Mouse (Mus musculus) liver, embryonic 12.5 days (tissue): ENCODE measurements around the gene Arhgef39. TPM values are rescaled to one million over a fixed set of nuclear protein-coding genes. Genes with fewer than 3 reads are reported as not detected.
A peak's percentile ranks its signal among the peaks of the same experiment; 100 is the strongest.

ENCODE experiments used
- ATAC-seq: fragments of 200-750 bp; cut with Nextera tagmentation; 2 replicates; pipeline ENCODE4 v1.8.0; 2017; ENCODE audit warnings: moderate number of reproducible peaks, mild to moderate bottlenecking, moderate library complexity
- H3K27ac ChIP-seq: fragments of 300-500 bp; sonication (generic); 2 replicates; pipeline ENCODE4 v1.5.1; 2016; ENCODE audit warnings: mild to moderate bottlenecking
- H3K27me3 ChIP-seq: fragments of 300-500 bp; sonication (generic); replicated peaks from 2 replicates; pipeline ENCODE4 v1.6.1; 2016; ENCODE audit warnings: mild to moderate bottlenecking, moderate library complexity
- H3K36me3 ChIP-seq: fragments of 300-500 bp; sonication (generic); 2 replicates; pipeline ENCODE4 v1.6.1; 2016; ENCODE audit warnings: mild to moderate bottlenecking, moderate library complexity
- H3K4me1 ChIP-seq: fragments of 300-500 bp; sonication (generic); 2 replicates; pipeline ENCODE4 v1.6.1; 2016
- H3K4me2 ChIP-seq: fragments of 300-500 bp; sonication (generic); 2 replicates; pipeline ENCODE4 v1.6.1; 2016; ENCODE audit warnings: mild to moderate bottlenecking, moderate library complexity
- H3K4me3 ChIP-seq: fragments of 300-500 bp; sonication (generic); 2 replicates; pipeline ENCODE4 v1.5.1; 2016; ENCODE audit warnings: mild to moderate bottlenecking, moderate library complexity
- H3K9ac ChIP-seq: fragments of 300-500 bp; sonication (generic); 2 replicates; pipeline ENCODE4 v1.6.1; 2016; ENCODE audit warnings: mild to moderate bottlenecking, moderate library complexity
- H3K9me3 ChIP-seq: fragments of 300-500 bp; sonication (generic); replicated peaks from 2 replicates; pipeline ENCODE4 v1.6.1; 2016; ENCODE audit warnings: mild to moderate bottlenecking, moderate library complexity
- WGBS: fragments of 180-500 bp; shearing (Covaris S2); methylation state at CpG from one replicate; pipeline ENCODE4 v1.1.7; 2016; ENCODE audit not compliant: insufficient replicate concordance; 5-methylcytosine and 5-hydroxymethylcytosine counted together
- polyA plus RNA-seq: library from polyadenylated mRNA; unstranded; fragments of >200 nt; fragmentation: Nextera tagmentation; extraction: Ambion mirVana; gene quantifications from 2 replicates; pipeline ENCODE4 v1.2.1, GENCODE M21; 2016

The Arhgef39 gene
- polyA plus RNA-seq, 1 experiment from 2014 or later, result 35.8 TPM

GRCm38 (mm10) chr4:43506074-43506473, 6.6 kb upstream of the Arhgef39 start:
- WGBS, result 74% methylated on average over 8 of the region's 8 CpGs
- Histone ChIP-seq H3K9ac (no peak overlapping the region), H3K9me3 (no peaks in the 10 kb centered on the region), H3K4me1 (peaks cover 39% of the 10 kb centered on the region), H3K36me3 (no peaks in the 10 kb centered on the region), H3K4me3 (no peak overlapping the region), H3K4me2 (no peak overlapping the region), H3K27me3 (peaks cover 9% of the 10 kb centered on the region; the same call in 1 of the 2 replicates), H3K27ac (no peak overlapping the region)
- ATAC-seq, result no peak

- H3K27ac ChIP-seq, result no peak overlapping the region
- H3K27me3 ChIP-seq, result peaks cover 6% of the 10 kb centered on the region; the same call in 1 of the 2 replicates
- H3K4me2 ChIP-seq, result no peak overlapping the region
- H3K9ac ChIP-seq, result no peak overlapping the region
- no peak overlapping the region for H3K4me3 ChIP-seq
- ATAC-seq, result no peak
- 21% methylated on average over 4 of the region's 4 CpGs for WGBS
- H3K4me1 ChIP-seq, result peaks cover 44% of the 10 kb centered on the region
- H3K36me3 ChIP-seq, result no peaks in the 10 kb centered on the region
- H3K9me3 ChIP-seq, result no peaks in the 10 kb centered on the region
Measured at GRCm38 (mm10) chr4:43504269-43504668, 4.8 kb upstream of the Arhgef39 start.

- Histone ChIP-seq H3K4me1 (peaks cover 42% of the 10 kb centered on the region), H3K9ac (no peak overlapping the region), H3K4me2 (no peak overlapping the region), H3K27me3 (peaks cover 6% of the 10 kb centered on the region; the same call in 1 of the 2 replicates), H3K4me3 (no peak overlapping the region), H3K9me3 (no peaks in the 10 kb centered on the region), H3K27ac (no peak overlapping the region), H3K36me3 (no peaks in the 10 kb centered on the region)
- no peak for ATAC-seq
- 68% methylated on average over 6 of the region's 6 CpGs for WGBS
Measured at GRCm38 (mm10) chr4:43503506-43503905, 4.0 kb upstream of the Arhgef39 start.

GRCm38 (mm10) chr4:43503041-43503440, 3.5 kb upstream of the Arhgef39 start:
- H3K4me1 ChIP-seq, result peaks cover 42% of the 10 kb centered on the region
- H3K4me3 ChIP-seq, result no peak overlapping the region
- H3K27ac ChIP-seq, result no peak overlapping the region
- ATAC-seq, result no peak
- H3K27me3 ChIP-seq, result peaks cover 6% of the 10 kb centered on the region; the same call in 1 of the 2 replicates
- peaks cover 3% of the 10 kb centered on the region; the same call in 1 of the 2 replicates for H3K36me3 ChIP-seq
- 66% methylated on average over 2 of the region's 2 CpGs for WGBS
- no peak overlapping the region for H3K4me2 ChIP-seq
- H3K9ac ChIP-seq, result no peak overlapping the region
- H3K9me3 ChIP-seq, result no peaks in the 10 kb centered on the region

- ATAC-seq, result peak; percentile 59
- 7% methylated on average over 8 of the region's 8 CpGs for WGBS
- Histone ChIP-seq H3K27me3 (no peaks in the 10 kb centered on the region), H3K4me1 (peaks cover 62% of the 10 kb centered on the region), H3K9ac (peak overlapping the region; percentile 88), H3K9me3 (no peaks in the 10 kb centered on the region), H3K27ac (peak overlapping the region; percentile 79), H3K4me2 (peak overlapping the region; percentile 82), H3K4me3 (peak overlapping the region; percentile 79), H3K36me3 (peaks cover 36% of the 10 kb centered on the region)
Measured at GRCm38 (mm10) chr4:43498983-43499382, 512 bp downstream of the Arhgef39 start.

GRCm38 (mm10) chr4:43497946-43498345, 1.5 kb downstream of the Arhgef39 start:
- Histone ChIP-seq H3K27me3 (no peaks in the 10 kb centered on the region), H3K4me2 (peak overlapping the region; percentile 82), H3K27ac (peak overlapping the region; percentile 79; the same call in 1 of the 2 replicates), H3K9ac (peak overlapping the region; percentile 88), H3K4me1 (peaks cover 58% of the 10 kb centered on the region), H3K4me3 (peak overlapping the region; percentile 79), H3K36me3 (peaks cover 36% of the 10 kb centered on the region), H3K9me3 (no peaks in the 10 kb centered on the region)
- no peak for ATAC-seq
- WGBS, result 71% methylated on average over 4 of the region's 4 CpGs

- peaks cover 61% of the 10 kb centered on the region for H3K4me1 ChIP-seq
- peak overlapping the region; percentile 88 for H3K9ac ChIP-seq
- peak overlapping the region; percentile 79 for H3K4me3 ChIP-seq
- WGBS, result 85% methylated on average over 8 of the region's 8 CpGs
- ATAC-seq, result no peak
- H3K36me3 ChIP-seq, result peaks cover 36% of the 10 kb centered on the region
- peak overlapping the region; percentile 82 for H3K4me2 ChIP-seq
- H3K27ac ChIP-seq, result no peak overlapping the region
- no peaks in the 10 kb centered on the region for H3K9me3 ChIP-seq
- no peaks in the 10 kb centered on the region for H3K27me3 ChIP-seq
Measured at GRCm38 (mm10) chr4:43497405-43497804, 2.1 kb downstream of the Arhgef39 start.

GRCm38 (mm10) chr4:43496587-43496986, 2.9 kb downstream of the Arhgef39 start:
- peaks cover 67% of the 10 kb centered on the region for H3K4me1 ChIP-seq
- H3K9ac ChIP-seq, result no peak overlapping the region
- H3K9me3 ChIP-seq, result no peaks in the 10 kb centered on the region
- no peak overlapping the region for H3K4me2 ChIP-seq
- WGBS, result 65% methylated on average over 6 of the region's 6 CpGs
- H3K36me3 ChIP-seq, result peaks cover 36% of the 10 kb centered on the region
- no peak overlapping the region for H3K4me3 ChIP-seq
- H3K27ac ChIP-seq, result no peak overlapping the region
- no peaks in the 10 kb centered on the region for H3K27me3 ChIP-seq
- ATAC-seq, result no peak

GRCm38 (mm10) chr4:43493846-43494240, 5.7 kb downstream of the Arhgef39 start:
- 1% methylated on average over 9 of the region's 9 CpGs for whole genome bisulfite sequencing
- no peaks in the 10 kb centered on the region for H3K9me3 ChIP-seq
- peak overlapping the region; percentile 89 for H3K27ac ChIP-seq
- peaks cover 71% of the 10 kb centered on the region for H3K4me1 ChIP-seq
- peak overlapping the region; percentile 88 for H3K4me3 ChIP-seq
- no peak for ATAC-seq
- H3K9ac ChIP-seq, result peak overlapping the region; percentile 90
- H3K27me3 ChIP-seq, result no peaks in the 10 kb centered on the region
- H3K4me2 ChIP-seq, result peak overlapping the region; percentile 88
- peaks cover 36% of the 10 kb centered on the region for H3K36me3 ChIP-seq

- under 1% methylated on average over 47 of the region's 47 CpGs for WGBS
- peak overlapping the region; percentile 88 for H3K4me3 ChIP-seq
- H3K27me3 ChIP-seq, result no peaks in the 10 kb centered on the region
- peak overlapping the region; percentile 88 for H3K4me2 ChIP-seq
- H3K27ac ChIP-seq, result peak overlapping the region; percentile 89
- peak; percentile 82 for ATAC-seq
- H3K4me1 ChIP-seq, result peaks cover 68% of the 10 kb centered on the region
- H3K36me3 ChIP-seq, result peaks cover 36% of the 10 kb centered on the region
- H3K9ac ChIP-seq, result peak overlapping the region; percentile 90
- no peaks in the 10 kb centered on the region for H3K9me3 ChIP-seq
Measured at GRCm38 (mm10) chr4:43493186-43493845, 6.2 kb downstream of the Arhgef39 start.

- Histone ChIP-seq H3K9me3 (no peaks in the 10 kb centered on the region), H3K4me2 (peak within 1 kb of the TSS; percentile 88), H3K36me3 (peaks cover 31% of the 10 kb centered on the region), H3K27ac (peak within 1 kb of the TSS; percentile 89), H3K4me1 (peaks cover 63% of the 10 kb centered on the region), H3K27me3 (no peaks in the 10 kb centered on the region), H3K4me3 (peak within 1 kb of the TSS; percentile 88), H3K9ac (peak within 1 kb of the TSS; percentile 90)
- WGBS, result under 1% methylated on average over 25 of the region's 25 CpGs
- peak; percentile 98 for ATAC-seq
Measured at GRCm38 (mm10) chr4:43492821-43493185, 6.7 kb downstream of the Arhgef39 start, which contains the start of gene Ccdc107. Ccdc107 (plus strand) TSS chr4:43492900.

GRCm38 (mm10) chr4:43492101-43492820, 7.2 kb downstream of the Arhgef39 start:
- Histone ChIP-seq H3K27me3 (no peaks in the 10 kb centered on the region), H3K9me3 (no peaks in the 10 kb centered on the region), H3K4me3 (peak overlapping the region; percentile 88), H3K36me3 (peaks cover 25% of the 10 kb centered on the region), H3K4me1 (peaks cover 58% of the 10 kb centered on the region), H3K4me2 (peak overlapping the region; percentile 88), H3K9ac (0 out of 2 replicates have a peak overlapping the region, but pooled peaks have one; percentile 17), H3K27ac (peak overlapping the region; percentile 89)
- ATAC-seq, result no peak
- WGBS, result 39% methylated on average over 12 of the region's 12 CpGs
